Mouse (Mus musculus) intestine, embryonic 14.5 days (tissue): ENCODE data around the gene Gm7579. TPM values are rescaled to one million over a fixed set of nuclear protein-coding genes. Genes with fewer than 3 reads are reported as not detected.
"Not testable (repeated sequence)": the region's sequence is repeated elsewhere in the genome, so short reads cannot be mapped to it uniquely, and the experiment has no call there.

Experiments used
- ATAC-seq: fragments of 200-750 bp; cut with Nextera tagmentation; replicated peaks from 2 replicates; pipeline ENCODE4 v1.8.0; 2017; ENCODE audit warnings: low read depth, moderate number of reproducible peaks, moderate TSS enrichment, moderate library complexity; ENCODE audit not compliant: low FRiP score, low TSS enrichment
- DNase-seq: peaks from one replicate; pipeline ENCODE4 v3.0.0-alpha.2; 2018; ENCODE audit warnings: low spot score
- H3K27ac ChIP-seq: fragments of 300-500 bp; sonication (generic); 2 replicates; pipeline ENCODE4 v1.5.1; 2014; ENCODE audit warnings: low read depth, mild to moderate bottlenecking, control low read depth
- H3K27me3 ChIP-seq: fragments of 300-500 bp; sonication (generic); replicated peaks from 2 replicates; pipeline ENCODE4 v1.6.1; 2014; ENCODE audit warnings: low read length, control low read depth; ENCODE audit not compliant: control insufficient read depth, insufficient read depth
- H3K36me3 ChIP-seq: fragments of 300-500 bp; sonication (generic); 2 replicates; pipeline ENCODE4 v1.6.1; 2014; ENCODE audit warnings: low read length, control low read depth; ENCODE audit not compliant: control insufficient read depth, insufficient read depth
- H3K4me1 ChIP-seq: fragments of 300-500 bp; sonication (generic); replicated peaks from 2 replicates; pipeline ENCODE4 v1.6.1; 2014; ENCODE audit warnings: low read length, control low read depth, mixed read lengths; ENCODE audit not compliant: control insufficient read depth, insufficient read depth
- H3K4me2 ChIP-seq: fragments of 300-500 bp; sonication (generic); 2 replicates; pipeline ENCODE4 v1.6.1; 2014; ENCODE audit warnings: low read length
- H3K4me3 ChIP-seq: fragments of 300-500 bp; sonication (generic); 2 replicates; pipeline ENCODE4 v1.5.1; 2014; ENCODE audit warnings: low read depth, low read length, control low read depth, mixed read lengths
- H3K9ac ChIP-seq: fragments of 300-500 bp; sonication (generic); 2 replicates; pipeline ENCODE4 v1.6.1; 2014; ENCODE audit warnings: mild to moderate bottlenecking, low read length
- H3K9me3 ChIP-seq: fragments of 300-500 bp; sonication (generic); 2 replicates; pipeline ENCODE4 v1.6.1; 2016; ENCODE audit warnings: low read length, control low read depth; ENCODE audit not compliant: control insufficient read depth
- WGBS: fragments of 180-500 bp; shearing (Covaris S2); extraction: QIAGEN DNeasy Blood & Tissue Kit; methylation state at CpG from one replicate; pipeline ENCODE4 v1.1.7; 2014; 5-methylcytosine and 5-hydroxymethylcytosine counted together
- polyA plus RNA-seq: library from polyadenylated mRNA; unstranded; fragments of >200 nt; fragmentation: Nextera tagmentation; extraction: Ambion mirVana; gene quantifications from 2 replicates; pipeline ENCODE4 v1.2.1, GENCODE M21; 2014

Gene Gm7579
- polyA plus RNA-seq = not detected in 2 replicates

GRCm38 (mm10) chr7:142211559-142211958 lies at the start of gene Gm7579:
Gene Gm7579 (plus strand): TSS chr7:142211859.
- 56% methylated on average over 1 of the region's 1 CpGs for WGBS
- H3K4me3 ChIP-seq = no peak within 1 kb of the TSS

GRCm38 (mm10) chr7:142165639-142166038 lies 46.0 kb upstream of the Gm7579 start, which contains the start of gene Gm4553:
Gene Gm4553 (minus strand): TSS chr7:142165739.
- not testable (repeated sequence) for H3K4me3 ChIP-seq, DNase-seq, H3K9me3 ChIP-seq, H3K27ac ChIP-seq, H3K4me1 ChIP-seq, H3K4me2 ChIP-seq, H3K9ac ChIP-seq, H3K36me3 ChIP-seq, ATAC-seq, H3K27me3 ChIP-seq

More at GRCm38 (mm10) chr7:142211559-142211958, at the start of gene Gm7579:
- no peak within 1 kb of the TSS for H3K9ac ChIP-seq
- H3K4me2 ChIP-seq = no peak within 1 kb of the TSS
- H3K27ac ChIP-seq = no peak within 1 kb of the TSS
- no peaks in the 10 kb centered on the region for H3K27me3 ChIP-seq
- ATAC-seq = no peak
- no peak for DNase-seq
- H3K4me1 ChIP-seq = no peaks in the 10 kb centered on the region
- no peaks in the 10 kb centered on the region for H3K36me3 ChIP-seq
- H3K9me3 ChIP-seq = no peaks in the 10 kb centered on the region

GRCm38 (mm10) chr7:142169836-142170235 lies 41.8 kb upstream of the Gm7579 start:
- Histone ChIP-seq H3K9ac (no peak overlapping the region), H3K4me1 (no peaks in the 10 kb centered on the region), H3K27me3 (no peaks in the 10 kb centered on the region), H3K9me3 (no peaks in the 10 kb centered on the region), H3K4me3 (no peak overlapping the region), H3K36me3 (no peaks in the 10 kb centered on the region), H3K4me2 (no peak overlapping the region), H3K27ac (no peak overlapping the region)
- DNase-seq = peak; percentile 48
- ATAC-seq = no peak
- WGBS = 49% methylated on average over 3 of the region's 3 CpGs

- not testable (repeated sequence) for H3K4me1 ChIP-seq, H3K36me3 ChIP-seq, H3K27ac ChIP-seq, ATAC-seq, H3K9ac ChIP-seq, H3K4me2 ChIP-seq, H3K27me3 ChIP-seq, H3K4me3 ChIP-seq, H3K9me3 ChIP-seq
- peak; percentile 43 for DNase-seq
Measured at GRCm38 (mm10) chr7:142175905-142176304, 35.8 kb upstream of the Gm7579 start, which contains the start of gene Krtap5-2. Gene Krtap5-2 (minus strand): TSS chr7:142176005.

- no peak overlapping the region for H3K27ac ChIP-seq
- 85% methylated on average over 1 of the region's 1 CpGs for WGBS
- H3K27me3 ChIP-seq = no peaks in the 10 kb centered on the region
- H3K9me3 ChIP-seq = no peaks in the 10 kb centered on the region
- no peak overlapping the region for H3K4me2 ChIP-seq
- no peak for DNase-seq
- no peak overlapping the region for H3K9ac ChIP-seq
- no peaks in the 10 kb centered on the region for H3K4me1 ChIP-seq
- no peak for ATAC-seq
- H3K4me3 ChIP-seq = no peak overlapping the region
- no peaks in the 10 kb centered on the region for H3K36me3 ChIP-seq
Measured at GRCm38 (mm10) chr7:142178685-142179084, 33.0 kb upstream of the Gm7579 start.

- 43% methylated on average over 1 of the region's 1 CpGs for WGBS
- no peaks in the 10 kb centered on the region for H3K36me3 ChIP-seq
- H3K27me3 ChIP-seq = no peaks in the 10 kb centered on the region
Measured at GRCm38 (mm10) chr7:142181021-142181420, 30.6 kb upstream of the Gm7579 start.

GRCm38 (mm10) chr7:142188156-142188555 lies 23.5 kb upstream of the Gm7579 start:
- no peak overlapping the region for H3K9ac ChIP-seq
- H3K4me1 ChIP-seq = no peaks in the 10 kb centered on the region
- H3K4me2 ChIP-seq = no peak overlapping the region
- DNase-seq = no peak
- ATAC-seq = no peak
- no peaks in the 10 kb centered on the region for H3K27me3 ChIP-seq
- no peak overlapping the region for H3K27ac ChIP-seq
- H3K4me3 ChIP-seq = no peak overlapping the region
- H3K9me3 ChIP-seq = no peaks in the 10 kb centered on the region
- H3K36me3 ChIP-seq = no peaks in the 10 kb centered on the region
- WGBS = 69% methylated on average over 2 of the region's 2 CpGs

More at GRCm38 (mm10) chr7:142181021-142181420, 30.6 kb upstream of the Gm7579 start:
- Histone ChIP-seq H3K9ac (no peak overlapping the region), H3K9me3 (no peaks in the 10 kb centered on the region), H3K27ac (no peak overlapping the region), H3K4me2 (no peak overlapping the region), H3K4me1 (no peaks in the 10 kb centered on the region), H3K4me3 (no peak overlapping the region)
- no peak for ATAC-seq
- no peak for DNase-seq

- no peak for DNase-seq
- H3K36me3 ChIP-seq = no peaks in the 10 kb centered on the region
- no peak for ATAC-seq
Measured at GRCm38 (mm10) chr7:142190289-142190688, 21.4 kb upstream of the Gm7579 start, which contains the start of gene Gm10153. Gene Gm10153 (minus strand): TSS chr7:142190389.

GRCm38 (mm10) chr7:142198748-142199147 lies 12.9 kb upstream of the Gm7579 start:
- Histone ChIP-seq H3K9me3 (no peaks in the 10 kb centered on the region), H3K4me2 (no peak overlapping the region), H3K4me1 (no peaks in the 10 kb centered on the region), H3K36me3 (no peaks in the 10 kb centered on the region), H3K4me3 (no peak overlapping the region), H3K27ac (no peak overlapping the region), H3K9ac (no peak overlapping the region), H3K27me3 (0 out of 2 replicates have a peak, but pooled peaks cover 2% of the 10 kb centered on the region)
- no peak for ATAC-seq
- 85% methylated on average over 2 of the region's 2 CpGs for WGBS
- DNase-seq = no peak

More at GRCm38 (mm10) chr7:142190289-142190688, 21.4 kb upstream of the Gm7579 start, which contains the start of gene Gm10153:
- Histone ChIP-seq H3K4me3 (no peak within 1 kb of the TSS), H3K9me3 (no peaks in the 10 kb centered on the region), H3K4me2 (no peak within 1 kb of the TSS), H3K9ac (no peak within 1 kb of the TSS), H3K4me1 (no peaks in the 10 kb centered on the region), H3K27me3 (no peaks in the 10 kb centered on the region), H3K27ac (no peak within 1 kb of the TSS)
- 32% methylated on average over 2 of the region's 2 CpGs for WGBS
